Mouse (Mus musculus): ENCODE data around the gene Gm7954. TPM values are rescaled to one million over a fixed set of nuclear protein-coding genes. Genes with fewer than 3 reads are reported as not detected.
"Not testable (repeated sequence)": the region's sequence is repeated elsewhere in the genome, so short reads cannot be mapped to it uniquely, and the experiment has no call there.

Gm7954 gene
- polyA plus RNA-seq (2017; shearing (Covaris generic)) = not detected

GRCm38 (mm10) chr14:41453418-41453817 lies at the start of gene Gm7954:
TSS of gene Gm7954 (minus strand) at chr14:41453518.
- ATAC-seq = not testable (repeated sequence)

- not testable (repeated sequence) for ATAC-seq
Observed at GRCm38 (mm10) chr14:41489385-41489784, 36.1 kb upstream of the Gm7954 start, which contains the start of gene Gm3486. TSS of gene Gm3486 (minus strand) at chr14:41489485.

GRCm38 (mm10) chr14:41425393-41426075 lies 27.8 kb downstream of the Gm7954 start:
- ATAC-seq = not testable (repeated sequence)

- not testable (repeated sequence) for ATAC-seq
Observed at GRCm38 (mm10) chr14:41424694-41425093, 28.6 kb downstream of the Gm7954 start.

GRCm38 (mm10) chr14:41408181-41408580 lies 45.1 kb downstream of the Gm7954 start, which contains the start of gene Gm6482:
TSS of gene Gm6482 (minus strand) at chr14:41408281.
- not testable (repeated sequence) for ATAC-seq

Other genes starting within 250 kb of the Gm7954 start
- not detected for gene Gm2832, start 174.7 kb downstream of the Gm7954 start, polyA plus RNA-seq (2017; shearing (Covaris generic))
- not detected for gene Gm5798, start 104.9 kb downstream of the Gm7954 start, polyA plus RNA-seq (2017; shearing (Covaris generic))
- gene Gm7945, start 67.1 kb downstream of the Gm7954 start, polyA plus RNA-seq (2017; shearing (Covaris generic)) = not detected
- not detected for gene Gm6482, start 45.2 kb downstream of the Gm7954 start, polyA plus RNA-seq (2017; shearing (Covaris generic))
- gene Gm3486, start 36.0 kb upstream of the Gm7954 start, polyA plus RNA-seq (2017; shearing (Covaris generic)) = not detected
- not detected for gene Gm7970, start 102.1 kb upstream of the Gm7954 start, polyA plus RNA-seq (2017; shearing (Covaris generic))
- not detected for gene 1700049E17Rik2, start 119.7 kb upstream of the Gm7954 start, polyA plus RNA-seq (2017; shearing (Covaris generic))
- gene Gm3072, start 171.1 kb upstream of the Gm7954 start, polyA plus RNA-seq (2017; shearing (Covaris generic)) = not detected
- gene Gm3676, start 193.0 kb upstream of the Gm7954 start, polyA plus RNA-seq (2017; shearing (Covaris generic)) = not detected
- gene Gm8068, start 248.4 kb upstream of the Gm7954 start, polyA plus RNA-seq (2017; shearing (Covaris generic)) = not detected